Mouse (Mus musculus) heart, adult 9 months (tissue): Measurements from ENCODE around the gene Ushbp1.

Source experiments
- DNase-seq, 2 experiments: peaks; one replicate each; pipeline ENCODE4 v3.0.0; 2022; ENCODE audit warnings: low spot score in 2 of 2

Gene Ushbp1

GRCm38 (mm10) chr8:71392871-71393270, 2.7 kb downstream of the Ushbp1 start:
- DNase-seq, result no peak

GRCm38 (mm10) chr8:71392391-71392790, 3.2 kb downstream of the Ushbp1 start:
- DNase-seq, result no peak

DNA sequence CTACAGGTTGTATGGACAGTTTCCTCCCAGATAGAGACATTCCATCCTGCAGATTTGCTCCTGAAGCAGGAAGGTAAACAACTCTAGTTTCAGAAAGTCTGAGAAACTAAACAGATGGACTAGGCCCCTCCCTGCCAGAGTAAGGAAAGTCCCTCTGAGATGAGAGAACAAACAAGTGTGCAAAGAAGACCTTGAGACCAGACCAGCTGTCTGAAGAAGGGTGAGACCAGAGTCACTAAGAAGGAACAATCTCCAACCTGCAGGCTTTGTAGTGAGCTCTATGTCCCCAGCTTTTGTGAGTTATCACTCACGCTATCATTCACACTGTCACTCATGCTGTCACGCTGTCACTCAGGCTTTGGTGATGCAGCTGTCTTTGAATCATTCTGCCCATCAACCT, 3.9 kb downstream of the Ushbp1 start:
- DNase-seq, result no peak

- no peak for DNase-seq
Observed at GRCm38 (mm10) chr8:71388267-71388666, 7.3 kb downstream of the Ushbp1 start.

- no peak for DNase-seq
Observed at GRCm38 (mm10) chr8:71385212-71385835, 10.3 kb downstream of the Ushbp1 start.

- DNase-seq, result no peak
Observed at GRCm38 (mm10) chr8:71383860-71384259, 11.7 kb downstream of the Ushbp1 start.

- no peak for DNase-seq
Observed at GRCm38 (mm10) chr8:71383396-71383795, 12.2 kb downstream of the Ushbp1 start.

DNA sequence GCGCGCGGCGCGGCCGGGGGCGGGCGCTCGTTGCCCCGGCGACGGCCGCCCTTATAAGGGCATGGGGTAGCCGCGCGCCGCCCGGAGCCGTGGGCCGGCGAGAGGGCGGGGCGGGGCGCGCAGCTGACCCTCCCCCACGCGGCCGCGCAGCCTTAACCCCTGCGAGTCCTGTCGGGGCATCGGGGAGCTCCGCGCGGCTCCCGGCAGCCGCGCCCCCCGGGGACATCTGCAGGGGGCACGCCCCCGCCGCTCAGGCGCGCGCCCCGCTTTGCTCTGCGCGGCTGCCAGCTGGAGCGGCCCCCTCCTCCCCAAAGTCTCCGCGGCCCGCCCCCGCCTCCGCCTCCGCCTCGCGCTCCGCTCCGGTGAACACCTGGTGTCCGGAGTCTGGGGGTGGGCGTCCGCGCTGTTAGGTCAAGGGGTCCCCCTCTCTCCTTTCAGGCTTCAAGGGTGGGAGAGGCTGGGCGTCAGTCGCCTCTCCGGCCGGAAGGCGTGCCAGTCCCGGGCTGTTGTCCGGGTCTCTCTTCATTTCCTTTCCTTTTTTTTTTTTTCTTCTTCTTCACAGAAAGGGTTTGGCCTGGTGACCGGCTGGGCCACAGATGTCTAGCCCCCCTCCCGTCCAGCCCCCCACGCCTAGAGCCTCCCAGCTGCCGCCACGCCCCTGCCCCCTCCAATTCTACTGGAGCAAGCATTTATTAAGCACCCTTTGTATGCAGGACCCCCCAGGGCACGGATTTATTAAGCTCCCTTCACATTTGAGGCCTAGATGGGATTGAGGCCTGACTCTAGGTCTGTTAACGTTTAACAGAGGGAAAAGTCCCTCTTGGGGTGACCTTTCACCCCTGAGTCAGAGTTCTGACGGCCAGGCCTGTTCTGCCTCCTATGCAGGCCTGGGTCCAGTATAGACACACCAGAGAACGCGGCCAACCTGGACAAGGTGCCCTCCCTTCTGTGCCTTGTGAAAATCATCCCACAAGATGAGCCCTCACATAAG, 13.3 kb downstream of the Ushbp1 start:
- peak; percentile 86 to 90 for DNase-seq

DNA sequence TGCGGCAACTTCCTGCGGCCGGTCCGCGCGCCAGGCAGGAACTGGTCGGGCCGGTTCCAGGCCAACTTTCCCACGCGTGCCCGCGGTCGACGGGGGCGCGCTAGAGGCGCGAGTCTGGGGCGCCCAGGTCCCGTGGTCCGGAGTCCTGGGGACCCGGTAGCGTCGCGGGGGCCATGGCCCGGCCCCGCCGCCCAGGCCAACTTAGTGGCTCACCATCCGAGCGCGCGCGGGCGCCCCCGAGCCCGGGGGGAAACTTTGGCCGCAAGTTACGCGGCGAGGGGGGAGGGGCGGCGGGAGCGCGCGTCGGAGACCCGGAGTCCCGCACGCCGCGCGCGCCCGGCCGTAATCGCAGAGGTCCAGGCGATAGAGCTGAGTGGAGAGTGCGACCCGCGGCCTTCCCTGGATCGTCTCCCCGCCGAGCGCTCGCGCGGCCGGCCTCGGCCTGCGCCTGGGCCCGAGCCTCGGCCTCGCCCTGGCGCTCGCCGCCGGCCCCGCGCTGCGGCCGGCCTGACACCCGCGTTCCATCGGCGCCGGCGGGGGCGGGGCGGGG, 14.1 kb downstream of the Ushbp1 start, which contains the start of gene Nr2f6:
TSS of gene Nr2f6 (minus strand) at position 540 of the 550 bp plus-strand sequence.
- DNase-seq, result peak; percentile 83

DNA sequence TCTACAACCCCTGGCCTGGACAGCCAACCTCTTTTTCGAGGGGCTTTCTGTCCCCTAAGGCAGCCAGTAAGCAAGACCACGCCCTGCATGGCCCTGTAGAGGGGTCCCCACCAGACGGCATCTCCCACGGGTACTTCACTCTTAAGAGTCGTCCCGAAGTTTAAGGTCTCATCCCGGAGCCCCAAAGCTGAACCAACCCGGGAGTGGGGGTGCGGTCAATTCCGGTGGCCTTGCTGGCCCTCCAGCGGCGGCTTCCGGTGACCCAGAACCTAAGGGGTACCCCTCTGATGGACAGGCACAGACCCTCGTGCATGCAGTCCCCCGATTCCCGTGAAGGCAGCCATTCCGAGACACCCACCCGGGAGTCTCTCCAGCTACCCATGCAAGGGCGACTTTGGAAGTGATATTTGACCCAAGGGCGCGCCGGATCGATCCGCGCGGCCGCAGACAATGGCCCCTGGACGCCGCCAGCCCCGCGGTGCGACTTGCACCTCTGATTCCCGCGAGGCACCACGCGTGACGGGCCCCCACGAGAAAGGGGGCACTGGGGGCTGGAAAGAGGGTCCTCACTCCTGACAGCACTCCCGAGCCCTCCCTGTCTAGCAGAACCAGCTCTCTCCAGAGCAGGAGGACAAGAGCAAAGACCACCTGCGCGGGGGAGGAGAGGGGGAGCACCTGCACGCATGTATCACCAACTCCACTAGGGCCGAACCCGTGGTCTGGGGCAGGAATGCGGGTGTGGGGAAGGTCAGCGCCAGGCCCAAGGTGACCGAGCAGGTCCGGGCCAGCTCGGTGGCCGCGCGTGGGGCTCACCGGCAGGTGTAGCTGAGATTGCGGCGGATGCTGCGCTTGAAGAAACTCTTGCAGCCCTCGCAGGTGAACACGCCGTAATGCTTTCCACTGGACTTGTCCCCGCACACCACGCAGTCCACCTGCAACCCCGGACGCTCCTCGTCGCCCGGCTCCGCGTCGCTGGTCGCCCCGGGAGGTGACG, 15.1 kb downstream of the Ushbp1 start:
- DNase-seq, result no peak

DNA sequence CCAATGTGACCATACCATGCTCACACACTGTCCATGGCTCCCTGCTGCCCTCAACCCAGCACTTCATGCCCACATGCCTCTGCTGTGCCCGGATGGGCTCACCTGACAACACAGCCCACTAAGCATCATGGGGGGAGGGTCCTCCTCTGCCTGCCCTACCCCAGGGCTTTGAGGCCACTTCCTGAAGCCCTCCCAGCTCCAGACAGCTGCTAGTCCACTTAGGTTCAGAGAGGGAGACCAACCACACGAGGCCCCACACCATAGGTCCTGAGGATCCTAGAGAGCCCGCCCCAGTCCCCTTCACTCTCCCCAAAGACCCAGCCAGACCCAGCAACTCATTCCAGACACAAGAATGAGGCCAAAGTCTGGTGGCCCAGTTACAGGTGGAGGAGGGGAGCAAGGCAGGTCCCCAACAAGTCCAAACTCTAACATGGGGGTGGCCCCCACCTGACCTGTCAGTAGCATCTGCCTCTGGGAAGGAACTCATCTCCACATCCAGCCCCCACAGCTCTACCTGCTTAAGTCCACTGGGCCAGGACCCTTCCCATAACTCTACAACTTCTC, 16.0 kb downstream of the Ushbp1 start:
- no peak for DNase-seq

GRCm38 (mm10) chr8:71379008-71379407, 16.6 kb downstream of the Ushbp1 start:
- no peak for DNase-seq

DNA sequence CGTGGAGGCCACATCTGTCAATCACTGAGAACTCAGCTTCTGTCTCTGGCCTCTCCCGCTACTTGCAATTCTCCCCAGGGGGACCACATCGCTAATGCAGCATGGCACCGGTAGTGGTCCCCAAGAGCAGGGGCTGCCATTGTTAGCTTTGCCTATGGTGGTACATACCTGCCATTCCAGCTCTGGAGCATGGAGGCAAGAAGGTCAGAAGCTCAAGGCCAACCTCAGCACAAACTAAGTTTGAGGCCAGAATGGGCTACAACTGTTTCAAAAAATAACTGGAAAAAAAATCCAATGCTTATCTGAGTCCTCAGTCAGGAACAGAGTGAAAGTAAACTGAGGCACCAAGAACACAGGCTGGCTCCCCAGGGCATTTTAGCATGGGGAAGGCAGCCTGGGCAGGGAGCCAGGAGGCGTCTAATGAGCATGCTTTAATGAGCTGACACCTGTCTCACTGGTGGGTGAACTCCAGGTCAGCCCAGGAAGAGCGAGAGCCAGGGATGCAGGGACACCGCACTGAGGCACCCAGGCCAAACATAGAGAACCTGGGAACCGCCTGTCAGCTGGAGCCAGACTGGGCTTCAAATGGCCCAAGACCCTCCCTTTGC, 19.1 kb downstream of the Ushbp1 start:
- no peak for DNase-seq

DNA sequence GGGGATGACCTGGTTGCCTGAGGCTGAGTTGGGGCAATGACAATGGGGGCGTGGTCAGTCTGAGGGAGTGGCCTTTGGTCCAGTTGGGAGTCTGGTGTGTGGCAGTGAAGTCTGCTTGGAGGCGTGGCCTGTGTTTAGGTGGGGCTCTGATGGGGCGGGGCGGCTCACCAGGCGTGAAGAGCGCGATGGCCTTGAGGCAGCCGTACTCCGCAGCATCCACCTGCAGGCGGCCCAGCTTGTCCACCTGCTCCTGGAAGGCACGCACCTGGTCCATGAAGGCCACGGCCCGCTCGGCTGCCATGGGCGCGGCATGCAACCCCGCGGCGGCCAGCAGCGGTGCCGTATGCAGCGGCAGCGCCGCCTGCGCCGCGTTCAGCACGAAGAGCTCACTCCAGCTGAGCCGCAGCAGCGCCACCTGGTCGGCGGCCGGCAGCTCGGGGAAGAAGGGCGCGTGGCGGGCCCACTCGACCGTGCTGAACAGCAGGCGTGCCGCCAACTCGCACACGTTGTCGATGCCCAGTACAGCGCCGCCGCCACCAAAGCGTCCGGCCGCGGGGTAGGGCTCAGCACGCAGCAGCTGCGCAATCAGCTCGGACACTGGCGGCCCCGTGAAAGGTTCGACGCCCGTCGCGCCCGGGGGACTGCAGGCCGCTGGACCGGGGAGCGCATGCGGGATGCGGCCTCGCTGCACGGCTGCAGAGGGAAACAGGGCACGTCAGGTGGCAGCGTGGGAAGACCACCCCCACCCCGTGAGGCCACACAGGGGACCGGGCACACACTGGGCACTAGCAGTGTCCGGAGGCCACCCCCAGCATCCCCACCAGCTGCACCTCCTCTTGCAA, 19.8 kb downstream of the Ushbp1 start:
- peak in 1 of 2 experiments; percentile 61 for DNase-seq

DNA sequence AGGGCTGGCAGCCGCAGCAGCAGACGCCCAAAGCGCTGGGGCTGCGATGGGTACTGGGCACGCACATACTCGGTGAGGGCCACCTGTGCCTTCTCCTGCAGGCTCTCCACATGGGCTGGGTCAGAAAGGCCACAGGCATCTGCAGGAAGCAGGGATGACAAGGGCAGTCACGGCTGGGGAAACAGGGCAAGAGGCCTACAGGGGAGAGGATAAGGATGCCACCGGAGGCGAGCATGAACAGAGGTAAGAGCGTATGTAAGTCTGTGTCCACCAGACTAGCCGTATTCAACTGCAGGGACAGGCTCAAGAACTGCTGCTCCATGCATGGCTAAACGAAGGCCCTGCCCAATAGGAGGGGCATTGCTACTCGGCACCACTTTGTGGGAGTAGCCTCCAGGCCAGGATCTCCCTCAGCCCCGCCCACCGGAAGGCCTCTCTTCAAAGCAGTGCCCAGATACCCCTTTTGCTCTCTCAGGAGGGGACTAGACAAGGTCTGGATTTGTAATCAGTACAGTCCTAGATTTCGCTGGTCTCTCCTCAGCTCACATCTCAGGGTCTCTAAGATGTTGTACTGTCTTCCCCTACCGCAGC, 20.9 kb downstream of the Ushbp1 start:
- no peak for DNase-seq

GRCm38 (mm10) chr8:71373000-71373399, 22.6 kb downstream of the Ushbp1 start:
- DNase-seq, result no peak

- DNase-seq, result no peak
Observed at GRCm38 (mm10) chr8:71372427-71372826, 23.2 kb downstream of the Ushbp1 start.

DNA sequence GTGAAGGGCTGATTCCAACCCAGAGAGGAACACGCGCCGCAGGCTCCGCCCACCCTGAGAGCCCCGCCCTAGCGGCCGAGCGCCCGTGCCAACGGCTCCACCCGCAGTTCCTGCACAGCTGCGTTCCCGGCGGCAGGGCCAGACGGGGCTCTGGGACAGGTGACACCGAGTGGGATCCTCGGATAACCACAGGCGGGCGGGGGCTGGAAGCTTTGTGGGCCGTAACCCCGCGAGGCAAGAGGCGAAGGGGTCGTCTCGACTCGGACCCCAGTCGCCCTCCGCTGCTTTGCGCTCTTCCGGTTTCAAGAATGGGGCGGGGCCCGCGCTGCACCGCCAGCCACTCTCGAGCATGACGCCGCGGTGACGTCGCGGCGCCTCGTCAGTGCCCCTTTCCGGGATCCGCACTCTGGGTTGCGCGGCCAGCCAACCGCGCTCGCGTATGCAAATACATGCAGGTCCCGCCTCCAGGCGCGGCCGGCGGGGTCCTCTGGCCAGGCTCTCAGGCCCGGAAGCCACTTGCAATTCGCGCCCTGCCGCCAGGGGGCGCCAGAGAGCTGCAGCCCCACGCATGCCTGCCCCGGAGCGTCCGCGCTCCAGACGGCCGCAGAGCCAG, 24.3 kb downstream of the Ushbp1 start, which contains the start of gene Ocel1:
TSS of gene Ocel1 (plus strand) at position 63 of the 613 bp plus-strand sequence.
- DNase-seq, result peak; percentile 98
